Mouse (Mus musculus) megakaryocyte, embryonic 14.5 days (primary cell): ENCODE measurements around the gene Jak1. TPM values are rescaled to one million over a fixed set of nuclear protein-coding genes. Genes with fewer than 3 reads are reported as not detected.

Source experiments
- H3K27me3 ChIP-seq: replicated peaks from 2 replicates; pipeline ENCODE3; 2012; ENCODE audit warnings: inconsistent platforms
- H3K36me3 ChIP-seq: replicated peaks from 2 replicates; pipeline ENCODE3; 2012; ENCODE audit warnings: low read length, inconsistent platforms, mixed read lengths
- H3K4me1 ChIP-seq: 2 replicates; pipeline ENCODE4 v1.6.1; 2012; ENCODE audit warnings: inconsistent platforms
- H3K4me3 ChIP-seq: replicated peaks from 2 replicates; pipeline ENCODE3; 2012; ENCODE audit warnings: moderate library complexity, mild to moderate bottlenecking, inconsistent platforms
- H3K9me3 ChIP-seq: 2 replicates; pipeline ENCODE4 v1.6.1; 2012; ENCODE audit warnings: inconsistent platforms
- FLI1 ChIP-seq: IDR thresholded peaks from 2 replicates; pipeline ENCODE4 v1.6.1; 2012; ENCODE audit warnings: low read length, inconsistent platforms, mixed read lengths
- GATA1 ChIP-seq: IDR thresholded peaks from 3 replicates; pipeline ENCODE4 v1.6.1; 2012; ENCODE audit warnings: mixed read lengths, low read length, inconsistent platforms, borderline replicate concordance
- polyA plus RNA-seq: library from polyadenylated mRNA; stranded (reverse); fragments of >175 nt; gene quantifications from 2 replicates; pipeline ENCODE4 v1.2.3, GENCODE M21; 2012; ENCODE audit warnings: low replicate concordance; ENCODE audit not compliant: insufficient read depth

Gene Jak1
- polyA plus RNA-seq, 1 experiment = 60.1 TPM

GRCm38 (mm10) chr4:101254606-101255349, 10.3 kb downstream of the Jak1 start:
- Histone ChIP-seq H3K4me3 (peak overlapping the region; percentile 84), H3K36me3 (peaks cover 18% of the 10 kb centered on the region), H3K4me1 (peaks cover 96% of the 10 kb centered on the region), H3K9me3 (no peaks in the 10 kb centered on the region), H3K27me3 (no peaks in the 10 kb centered on the region)
- TF ChIP-seq FLI1 (no peak), GATA1 (no peak)

- H3K4me1 ChIP-seq = peaks cover 93% of the 10 kb centered on the region
Observed at GRCm38 (mm10) chr4:101254015-101254414, 11.1 kb downstream of the Jak1 start.

GRCm38 (mm10) chr4:101252781-101253622, 12.1 kb downstream of the Jak1 start:
- H3K36me3 ChIP-seq = peaks cover 9% of the 10 kb centered on the region
- no peaks in the 10 kb centered on the region for H3K27me3 ChIP-seq
- TF ChIP-seq GATA1 = no peak
- no peak for TF ChIP-seq FLI1
- H3K4me3 ChIP-seq = peak overlapping the region; percentile 84
- no peaks in the 10 kb centered on the region for H3K9me3 ChIP-seq
- peaks cover 89% of the 10 kb centered on the region for H3K4me1 ChIP-seq

More at GRCm38 (mm10) chr4:101254015-101254414, 11.1 kb downstream of the Jak1 start:
- Histone ChIP-seq H3K4me3 (peak overlapping the region; percentile 84), H3K27me3 (no peaks in the 10 kb centered on the region), H3K36me3 (peaks cover 17% of the 10 kb centered on the region), H3K9me3 (no peaks in the 10 kb centered on the region)
- no peak for TF ChIP-seq FLI1
- no peak for TF ChIP-seq GATA1

- peaks cover 5% of the 10 kb centered on the region for H3K36me3 ChIP-seq
- H3K27me3 ChIP-seq = no peaks in the 10 kb centered on the region
- no peak for TF ChIP-seq FLI1
- no peak for TF ChIP-seq GATA1
- H3K4me3 ChIP-seq = no peak overlapping the region
- H3K4me1 ChIP-seq = peaks cover 91% of the 10 kb centered on the region
- H3K9me3 ChIP-seq = no peaks in the 10 kb centered on the region
Observed at GRCm38 (mm10) chr4:101252016-101252415, 13.1 kb downstream of the Jak1 start.

GRCm38 (mm10) chr4:101249977-101250743, 14.9 kb downstream of the Jak1 start:
- peaks cover 91% of the 10 kb centered on the region for H3K4me1 ChIP-seq

GRCm38 (mm10) chr4:101247355-101247754, 17.7 kb downstream of the Jak1 start:
- Histone ChIP-seq H3K27me3 (no peaks in the 10 kb centered on the region), H3K4me1 (peaks cover 81% of the 10 kb centered on the region), H3K36me3 (peaks cover 5% of the 10 kb centered on the region), H3K4me3 (no peak overlapping the region), H3K9me3 (no peaks in the 10 kb centered on the region)
- TF ChIP-seq FLI1 (no peak), GATA1 (no peak)

More at GRCm38 (mm10) chr4:101249977-101250743, 14.9 kb downstream of the Jak1 start:
- H3K36me3 ChIP-seq = peaks cover 5% of the 10 kb centered on the region
- TF ChIP-seq FLI1 (no peak), GATA1 (no peak)
- H3K27me3 ChIP-seq = no peaks in the 10 kb centered on the region
- H3K4me3 ChIP-seq = no peak overlapping the region
- no peaks in the 10 kb centered on the region for H3K9me3 ChIP-seq

GRCm38 (mm10) chr4:101246569-101246968, 18.5 kb downstream of the Jak1 start:
- Histone ChIP-seq H3K9me3 (no peaks in the 10 kb centered on the region), H3K27me3 (no peaks in the 10 kb centered on the region), H3K4me1 (peaks cover 82% of the 10 kb centered on the region), H3K4me3 (no peak overlapping the region), H3K36me3 (peaks cover 11% of the 10 kb centered on the region)
- TF ChIP-seq GATA1 (no peak), FLI1 (no peak)

GRCm38 (mm10) chr4:101244257-101245011, 20.6 kb downstream of the Jak1 start:
- no peaks in the 10 kb centered on the region for H3K27me3 ChIP-seq
- H3K4me3 ChIP-seq = peak overlapping the region; percentile 69
- no peaks in the 10 kb centered on the region for H3K9me3 ChIP-seq
- no peak for TF ChIP-seq GATA1
- no peak for TF ChIP-seq FLI1
- peaks cover 23% of the 10 kb centered on the region for H3K36me3 ChIP-seq
- H3K4me1 ChIP-seq = peaks cover 81% of the 10 kb centered on the region

- H3K9me3 ChIP-seq = no peaks in the 10 kb centered on the region
- no peaks in the 10 kb centered on the region for H3K27me3 ChIP-seq
- peaks cover 86% of the 10 kb centered on the region for H3K4me1 ChIP-seq
- H3K36me3 ChIP-seq = peaks cover 36% of the 10 kb centered on the region
- H3K4me3 ChIP-seq = no peak overlapping the region
- no peak for TF ChIP-seq GATA1
Observed at GRCm38 (mm10) chr4:101240875-101241173, 24.3 kb downstream of the Jak1 start.
